Mouse (Mus musculus): ENCODE results near the gene Rpl12.

- TF ChIP-seq CTCF (IDR thresholded peaks at IDR 0.05; ENCODE audit: borderline replicate concordance, insufficient read depth, low read depth, low read length), result no peak
- TF ChIP-seq POLR2A (IDR thresholded peaks at IDR 0.05; ENCODE audit: borderline replicate concordance, insufficient read depth, low read length), result no peak
Measured at GRCm38 (mm10) chr2:33005041-33005440, 43.7 kb downstream of the Rpl12 start.
